Mouse (Mus musculus): ENCODE data around the gene Clec9a.
A peak's percentile ranks its signal among the peaks of the same experiment; 100 is the strongest.

Clec9a gene

GRCm38 (mm10) chr6:129408562-129408961 lies at the start of gene Clec9a:
Gene Clec9a (plus strand): TSS chr6:129408862.
- DNase-seq: no peak

GRCm38 (mm10) chr6:129359515-129359914 lies 49.1 kb upstream of the Clec9a start:
- DNase-seq: no peak

- DNase-seq: no peak
Measured at GRCm38 (mm10) chr6:129363942-129364341, 44.7 kb upstream of the Clec9a start.

GRCm38 (mm10) chr6:129365959-129366359 lies 42.7 kb upstream of the Clec9a start:
- peak; percentile 2 to 3 for DNase-seq

GRCm38 (mm10) chr6:129369374-129370132 lies 39.1 kb upstream of the Clec9a start:
- DNase-seq: no peak

- no peak for DNase-seq
Measured at GRCm38 (mm10) chr6:129374937-129375471, 33.7 kb upstream of the Clec9a start.

GRCm38 (mm10) chr6:129380454-129380853 lies 28.2 kb upstream of the Clec9a start:
- DNase-seq: no peak

- DNase-seq: no peak
Measured at GRCm38 (mm10) chr6:129381736-129382135, 26.9 kb upstream of the Clec9a start.

- DNase-seq: no peak
Measured at GRCm38 (mm10) chr6:129383466-129383865, 25.2 kb upstream of the Clec9a start.

- no peak for DNase-seq
Measured at GRCm38 (mm10) chr6:129385000-129385399, 23.7 kb upstream of the Clec9a start.

- DNase-seq: no peak
Measured at GRCm38 (mm10) chr6:129385774-129386173, 22.9 kb upstream of the Clec9a start, which contains the start of gene Clec12b. Gene Clec12b (minus strand): TSS chr6:129385874.

GRCm38 (mm10) chr6:129393087-129393720 lies 15.5 kb upstream of the Clec9a start:
- DNase-seq: no peak

- no peak for DNase-seq
Measured at GRCm38 (mm10) chr6:129393732-129394131, 14.9 kb upstream of the Clec9a start.

GRCm38 (mm10) chr6:129396997-129397396 lies 11.7 kb upstream of the Clec9a start, which contains the start of gene Clec1b:
Gene Clec1b (plus strand): TSS chr6:129397297.
- no peak for DNase-seq

- no peak for DNase-seq
Measured at GRCm38 (mm10) chr6:129399945-129400344, 8.7 kb upstream of the Clec9a start.

GRCm38 (mm10) chr6:129402404-129402803 lies 6.3 kb upstream of the Clec9a start:
- no peak for DNase-seq

GRCm38 (mm10) chr6:129403391-129403790 lies 5.3 kb upstream of the Clec9a start:
- DNase-seq: no peak

GRCm38 (mm10) chr6:129405999-129406398 lies 2.7 kb upstream of the Clec9a start:
- DNase-seq: no peak

GRCm38 (mm10) chr6:129407324-129407723 lies 1.3 kb upstream of the Clec9a start:
- DNase-seq: no peak

GRCm38 (mm10) chr6:129414177-129414576 lies 5.5 kb downstream of the Clec9a start:
- no peak for DNase-seq

GRCm38 (mm10) chr6:129422311-129422710 lies 13.6 kb downstream of the Clec9a start:
- DNase-seq: no peak

GRCm38 (mm10) chr6:129423040-129423733 lies 14.5 kb downstream of the Clec9a start:
- no peak for DNase-seq

- peak; percentile 48 to 69 for DNase-seq
Measured at GRCm38 (mm10) chr6:129423734-129424072, 15.0 kb downstream of the Clec9a start.

Data from cerebellum, postnatal 36 days (tissue).